Mouse (Mus musculus) layer of hippocampus, postnatal 36 days (tissue): Measurements from ENCODE around the gene Slc16a6. TPM values are rescaled to one million over a fixed set of nuclear protein-coding genes. Genes with fewer than 3 reads are reported as not detected.

Experiments
- DNase-seq, 2 experiments: peaks; one replicate each; pipeline ENCODE4 v3.0.0; 2022
- total RNA-seq, 2 experiments: library from RNA; stranded (reverse); gene quantifications; 2 replicates each; pipeline ENCODE4 v1.2.3; 2021

Gene Slc16a6
- total RNA-seq, 2 experiments from 2014 or later: 5.2 to 6.2 TPM

DNA sequence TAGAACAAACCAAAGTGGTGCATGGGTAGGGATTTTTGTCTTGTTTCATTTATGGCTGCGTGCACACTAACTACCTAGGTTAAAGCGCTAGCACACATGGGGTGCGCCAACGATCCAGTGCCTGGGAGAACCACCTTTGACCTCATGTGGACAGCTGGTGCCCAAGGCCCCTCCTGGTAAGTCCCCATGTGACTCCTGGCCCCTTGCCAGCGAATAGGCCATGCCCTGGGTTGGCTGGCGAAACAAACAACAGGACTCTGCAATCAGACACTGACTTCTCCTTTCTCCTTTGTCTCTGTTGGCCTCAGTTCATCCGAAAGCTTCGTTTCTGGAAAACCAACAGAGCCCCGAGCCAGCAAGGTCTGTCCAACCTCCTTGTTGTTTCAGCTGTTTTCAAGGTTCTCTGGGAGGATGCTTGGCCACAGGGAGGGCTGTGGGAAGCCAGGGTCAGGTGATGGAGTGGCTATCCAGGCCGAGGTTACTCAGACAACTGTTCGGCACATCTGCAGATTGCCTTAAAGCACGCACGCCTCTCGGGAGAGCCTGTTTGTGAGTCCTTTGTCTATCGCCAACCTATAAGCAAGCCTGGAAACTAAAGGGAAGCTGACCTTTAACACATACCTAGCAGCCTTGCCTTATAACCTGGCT is 12.1 kb upstream of the Slc16a6 start:
- peak; percentile 39 to 44 for DNase-seq

DNA sequence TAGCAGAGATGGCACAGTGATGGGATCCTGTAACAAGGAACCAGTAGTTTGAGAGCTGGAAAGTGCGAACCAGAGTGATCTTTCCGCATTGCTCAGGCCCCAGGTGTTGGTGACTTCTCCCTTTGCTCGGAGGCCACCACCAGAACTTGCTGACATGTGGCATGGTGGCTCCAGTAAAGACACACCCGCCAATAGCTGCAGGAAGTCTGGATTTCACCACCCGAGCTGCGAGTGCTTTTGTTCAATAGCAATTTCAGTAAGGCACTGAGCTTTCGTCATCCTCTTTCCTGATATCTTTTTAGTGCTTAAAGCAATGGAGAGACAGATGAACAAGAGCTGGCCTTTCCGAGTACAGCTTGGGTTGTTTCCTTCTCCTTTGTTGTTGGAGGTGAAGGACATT is 7.0 kb upstream of the Slc16a6 start:
- no peak for DNase-seq

DNA sequence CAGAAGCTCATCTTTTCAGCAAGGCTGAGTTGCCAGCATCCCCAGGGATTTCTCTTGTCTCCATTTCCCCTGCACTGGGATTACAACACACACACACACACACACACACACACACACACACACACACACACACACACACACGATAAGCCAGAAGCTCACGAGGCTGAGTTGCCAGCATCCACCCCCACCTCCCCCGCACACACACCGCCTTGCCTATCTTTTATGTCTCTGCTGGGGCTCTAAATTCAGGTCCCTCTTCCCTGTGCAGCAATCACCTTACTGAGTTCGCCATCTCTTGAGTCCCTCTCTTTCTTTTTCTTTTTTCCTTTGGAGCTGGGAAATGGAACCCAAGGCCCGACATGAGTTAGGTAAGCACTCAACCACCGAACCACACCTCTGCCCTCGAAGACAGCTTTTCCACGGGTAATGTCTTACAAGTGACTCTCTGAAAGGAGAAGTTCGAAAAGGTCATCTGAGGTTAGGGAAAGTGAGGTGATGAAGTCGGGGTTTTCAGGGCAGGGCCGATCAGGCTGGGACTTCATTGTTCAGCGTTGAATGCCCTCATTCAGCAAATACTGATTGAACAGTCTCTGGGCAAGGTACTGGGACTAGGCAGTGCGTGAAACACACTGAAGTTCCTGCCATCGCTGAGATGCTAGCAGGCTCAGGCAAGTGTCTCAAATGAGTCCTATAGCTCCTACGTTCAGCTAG is 6.3 kb upstream of the Slc16a6 start:
- no peak for DNase-seq

DNA sequence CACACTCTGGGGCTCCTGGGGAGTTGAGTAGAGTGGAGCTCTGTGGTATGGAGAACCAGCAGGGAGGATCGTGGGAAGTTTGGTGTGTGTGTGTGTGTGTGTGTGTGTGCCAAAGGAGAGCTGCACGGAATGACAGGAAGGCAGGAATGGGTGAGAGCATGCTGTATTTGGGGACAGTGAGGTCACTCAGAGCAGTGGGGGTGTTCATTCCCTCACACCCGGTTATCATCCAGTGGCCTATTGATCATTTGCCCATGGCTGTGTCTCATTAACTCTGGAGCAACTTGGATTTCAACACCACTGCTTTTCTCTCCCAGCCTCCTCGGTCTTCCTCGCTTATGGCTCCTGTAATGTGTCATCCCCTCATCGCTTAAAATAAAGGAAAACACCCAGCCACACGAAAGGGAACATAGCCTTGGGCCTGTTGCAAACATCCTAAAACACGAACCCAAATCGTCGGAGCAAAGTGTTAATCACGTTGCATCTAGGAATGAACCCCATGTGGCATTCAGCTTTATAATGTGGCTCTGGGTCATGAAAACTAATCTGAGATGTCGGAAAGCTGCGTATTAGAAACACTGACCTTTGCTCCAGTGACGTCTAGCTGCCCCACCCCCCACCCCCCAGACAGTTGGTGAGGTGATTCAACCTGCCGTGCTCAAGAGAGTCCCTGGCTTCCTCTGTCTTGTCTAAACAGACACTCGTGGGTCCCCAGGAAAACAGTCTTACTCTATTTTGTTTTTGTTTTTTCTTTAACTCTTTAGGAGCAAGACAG is 4.4 kb upstream of the Slc16a6 start:
- no peak for DNase-seq

DNA sequence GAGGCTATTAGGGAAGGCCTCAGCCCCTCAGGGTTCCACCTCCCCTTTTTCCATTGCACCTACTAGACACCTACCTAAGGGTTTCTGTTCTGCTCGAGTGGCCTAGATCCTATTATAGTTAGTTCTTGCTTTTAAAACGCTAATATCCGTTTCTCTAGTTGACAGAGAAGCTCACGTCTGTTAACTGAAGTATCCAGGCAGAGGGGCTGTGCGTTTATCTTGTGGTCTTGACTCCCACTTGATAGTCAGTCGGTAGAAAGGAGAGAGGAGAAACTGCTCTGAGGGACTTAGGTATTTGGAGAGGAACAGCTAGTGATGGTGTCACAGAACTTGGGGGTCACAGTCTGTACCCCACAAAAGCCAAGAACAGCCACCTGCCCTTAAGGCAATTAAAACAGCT is 3.3 kb upstream of the Slc16a6 start:
- DNase-seq: no peak

DNA sequence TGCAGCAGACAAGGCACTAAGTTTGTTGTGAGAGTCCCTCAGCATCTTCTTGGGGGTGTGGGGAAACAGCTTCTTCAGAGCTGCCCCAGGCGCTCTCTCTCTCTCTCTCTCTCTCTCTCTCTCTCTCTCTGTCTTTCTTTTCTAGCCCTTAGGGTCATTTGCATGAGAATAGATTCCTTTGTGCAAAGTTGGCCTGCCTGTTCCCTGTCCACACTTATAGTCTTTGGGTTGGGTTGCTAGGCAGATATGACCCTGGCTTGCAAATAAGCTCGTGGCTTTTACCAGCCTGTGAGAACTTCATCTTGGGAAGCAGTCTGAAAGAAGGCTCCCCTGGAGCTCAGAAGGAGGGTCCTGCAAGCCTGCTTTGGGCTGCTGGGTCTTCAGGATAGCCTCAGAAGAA is 2.8 kb upstream of the Slc16a6 start:
- no peak for DNase-seq

DNA sequence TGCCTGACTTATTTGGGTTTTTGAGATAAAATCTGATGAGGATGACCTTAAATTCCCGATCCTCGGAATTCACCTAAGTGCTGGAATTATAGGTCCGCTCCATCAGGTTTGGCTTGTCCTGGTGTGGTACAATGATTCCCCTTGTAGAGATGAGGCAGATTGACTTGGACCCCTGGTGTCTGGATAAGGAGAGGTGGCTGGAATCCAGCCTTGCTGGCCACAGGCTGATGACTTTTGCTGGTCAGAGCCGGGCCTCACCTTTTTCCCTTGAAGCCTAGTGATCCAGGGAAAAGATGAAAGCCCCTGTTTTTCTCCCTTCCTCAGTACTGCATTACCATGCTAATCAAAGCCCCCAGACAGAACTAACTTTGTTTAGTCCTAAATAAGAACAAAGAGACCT is 2.3 kb upstream of the Slc16a6 start:
- no peak for DNase-seq

DNA sequence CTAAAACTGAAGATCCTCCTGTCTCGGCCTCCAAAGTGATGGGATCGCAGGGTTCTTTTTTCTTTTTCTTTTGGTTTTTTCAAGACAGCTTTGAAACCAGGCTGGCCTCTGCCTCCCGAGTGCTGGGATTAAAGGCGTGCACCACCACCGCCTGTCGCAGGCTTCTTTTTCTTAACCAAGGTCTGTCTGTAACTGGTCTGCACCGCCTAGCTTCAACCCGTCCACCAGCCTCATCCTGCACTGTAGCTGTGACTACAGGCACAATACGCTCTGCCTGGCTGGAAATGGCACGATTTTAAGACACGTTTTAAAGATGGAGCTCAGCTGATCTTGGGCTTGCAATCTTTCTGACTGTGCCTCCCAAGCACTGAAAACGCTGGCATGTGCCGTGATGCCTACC is 1.4 kb upstream of the Slc16a6 start:
- DNase-seq: no peak

DNA sequence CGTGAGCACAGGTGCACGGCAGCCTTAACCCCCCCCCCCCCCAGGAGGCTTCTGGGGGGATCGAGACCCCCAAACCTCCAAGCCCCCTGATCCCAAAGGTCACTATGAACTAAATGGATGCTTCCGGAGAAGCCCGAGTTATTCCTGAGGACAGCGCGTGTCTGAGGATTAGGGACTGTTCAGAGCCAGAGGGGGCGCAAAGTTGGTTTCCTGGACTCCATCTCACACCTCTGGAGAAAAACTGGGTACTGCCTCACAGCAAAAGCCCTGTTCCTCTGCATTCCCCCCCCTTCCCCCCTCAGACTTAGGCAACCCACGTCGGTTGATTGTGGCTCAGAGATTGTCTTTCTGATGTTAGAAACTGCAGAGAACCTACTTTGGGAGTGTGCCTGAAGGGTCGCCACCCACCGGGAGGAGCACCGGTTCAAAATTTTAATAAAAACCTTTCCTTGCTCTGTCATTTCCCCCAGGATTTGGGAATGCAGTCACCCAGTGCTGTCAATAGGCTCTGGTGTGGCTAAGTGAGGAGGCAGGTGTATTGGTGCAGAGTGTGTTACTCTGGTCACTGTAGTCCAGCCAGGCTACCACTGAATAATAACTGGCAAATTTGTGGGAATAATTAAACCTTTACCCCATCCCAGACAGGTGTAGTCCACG is 816 bp upstream of the Slc16a6 start:
- DNase-seq: no peak

DNA sequence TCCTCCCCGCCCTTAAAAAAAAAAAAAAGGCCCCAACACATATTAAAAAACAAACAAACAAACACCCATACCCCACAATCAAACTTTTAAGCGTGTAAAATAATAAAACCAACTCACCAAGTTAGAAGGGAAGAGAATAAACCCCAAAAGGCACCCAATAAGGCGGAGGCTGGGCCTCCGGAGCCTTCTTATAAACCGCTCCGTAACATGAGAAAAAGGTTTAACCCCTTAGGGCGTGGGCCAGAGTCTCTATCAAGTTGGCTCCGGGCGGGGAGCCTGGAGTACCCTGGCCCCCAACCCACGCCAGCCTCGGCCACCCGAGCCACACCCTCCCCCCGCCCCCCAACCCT is 602 bp downstream of the Slc16a6 start:
- DNase-seq: no peak

DNA sequence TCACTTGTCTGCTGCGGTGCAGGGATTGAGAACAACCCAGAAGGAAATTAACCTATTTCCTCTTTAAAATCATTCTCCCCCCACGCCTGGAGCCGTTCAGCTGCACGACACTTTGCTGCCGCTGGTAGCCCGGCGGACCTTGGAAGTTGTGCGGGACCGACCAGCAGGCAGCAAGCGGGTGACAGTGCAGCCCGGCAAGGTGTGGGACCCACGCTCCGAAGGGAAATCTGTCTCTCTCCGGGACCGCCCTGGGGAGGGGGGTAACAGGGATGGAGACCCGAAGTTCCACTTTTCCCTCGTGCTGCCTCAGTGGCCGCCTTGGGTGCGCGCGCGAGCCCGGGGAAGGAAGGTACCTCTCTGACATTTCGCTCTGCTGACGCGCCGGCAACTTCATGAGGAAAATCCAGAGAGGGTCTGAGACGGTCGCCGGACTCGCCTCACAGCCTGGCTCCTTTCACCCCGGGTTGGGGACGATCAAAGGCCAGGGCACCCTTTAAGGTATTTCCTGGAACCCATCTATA is 1.2 kb downstream of the Slc16a6 start:
- no peak for DNase-seq

DNA sequence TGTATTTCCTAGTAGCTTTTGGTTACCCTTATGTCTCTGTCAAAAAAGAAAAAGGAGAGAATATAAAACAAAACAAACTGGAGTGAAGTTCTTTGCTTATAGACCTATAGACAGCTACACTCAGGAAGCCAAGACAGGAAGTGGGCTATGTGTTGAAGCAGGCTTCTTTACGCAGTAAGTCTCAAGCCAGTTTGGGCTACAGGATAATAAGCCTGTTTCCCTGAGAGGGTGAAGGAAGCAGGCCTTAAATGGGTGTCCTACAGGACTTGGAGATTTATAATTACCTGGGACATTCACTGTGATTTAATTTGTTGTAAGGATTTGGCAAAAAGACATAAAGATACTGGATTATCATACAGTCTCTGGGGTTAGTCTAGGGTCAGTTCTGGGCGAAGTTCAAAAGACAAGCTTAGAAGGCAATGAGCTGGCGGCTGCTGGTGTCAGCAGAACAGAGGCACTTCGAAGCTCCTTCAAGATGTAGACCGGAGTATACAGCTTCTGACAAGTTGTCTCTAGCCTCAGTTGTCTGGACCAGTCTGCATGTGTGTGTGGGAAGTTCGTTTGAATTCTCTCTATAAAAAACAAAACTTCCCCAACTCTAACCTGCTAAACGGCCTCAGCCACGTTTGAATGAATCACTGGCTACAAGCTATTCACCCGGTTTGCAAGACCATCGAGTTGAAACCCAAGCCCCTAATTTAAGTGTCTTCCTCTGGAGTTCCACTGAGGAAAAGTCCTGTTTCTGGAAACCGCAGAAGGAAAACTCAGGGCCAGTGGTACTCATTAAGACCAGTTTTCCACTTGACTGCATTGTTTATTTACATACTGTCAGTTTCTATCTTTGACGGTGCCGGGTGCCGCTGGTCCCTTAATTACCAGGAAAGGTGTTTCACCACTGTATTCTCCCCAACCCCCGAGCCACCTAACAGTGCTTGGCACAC is 2.2 kb downstream of the Slc16a6 start:
- no peak for DNase-seq

DNA sequence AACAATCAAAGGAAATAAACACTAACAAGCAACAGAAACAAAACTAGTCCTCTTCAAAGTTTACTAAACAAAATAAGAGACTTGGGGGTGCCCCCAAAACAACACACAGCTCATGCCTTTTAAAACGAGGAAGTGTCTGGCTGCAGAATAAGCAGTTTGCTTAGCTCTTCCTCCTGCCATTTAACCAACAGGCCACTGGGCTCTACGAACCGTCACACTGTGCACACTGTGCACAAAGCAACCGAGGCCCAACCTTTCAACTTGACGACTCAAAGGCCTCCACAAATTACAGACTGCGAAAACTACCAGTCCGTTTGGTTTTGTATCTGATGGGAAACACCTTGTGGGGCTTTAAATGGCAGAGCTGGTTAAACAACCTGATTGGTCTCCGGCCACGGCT is 3.2 kb downstream of the Slc16a6 start:
- DNase-seq: no peak

DNA sequence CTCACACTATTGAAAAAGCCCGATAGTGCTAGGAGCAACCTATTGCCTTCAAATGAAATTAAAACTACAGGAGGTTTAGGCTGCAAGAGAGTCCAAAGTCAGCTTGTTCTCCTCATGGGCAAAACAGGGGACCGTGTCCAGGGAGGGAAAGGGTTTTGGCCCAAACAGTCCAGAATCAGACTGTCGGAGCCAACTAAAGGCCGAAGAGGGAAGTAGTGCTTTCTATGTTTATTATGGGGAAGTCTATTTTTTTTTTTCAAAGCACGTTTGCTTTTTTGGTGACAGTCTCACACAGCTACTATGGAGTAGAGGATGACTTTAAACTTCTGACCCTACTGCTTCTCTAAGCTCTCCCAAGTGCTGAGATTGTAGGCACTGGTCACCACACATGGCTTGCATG is 5.3 kb downstream of the Slc16a6 start:
- no peak for DNase-seq

DNA sequence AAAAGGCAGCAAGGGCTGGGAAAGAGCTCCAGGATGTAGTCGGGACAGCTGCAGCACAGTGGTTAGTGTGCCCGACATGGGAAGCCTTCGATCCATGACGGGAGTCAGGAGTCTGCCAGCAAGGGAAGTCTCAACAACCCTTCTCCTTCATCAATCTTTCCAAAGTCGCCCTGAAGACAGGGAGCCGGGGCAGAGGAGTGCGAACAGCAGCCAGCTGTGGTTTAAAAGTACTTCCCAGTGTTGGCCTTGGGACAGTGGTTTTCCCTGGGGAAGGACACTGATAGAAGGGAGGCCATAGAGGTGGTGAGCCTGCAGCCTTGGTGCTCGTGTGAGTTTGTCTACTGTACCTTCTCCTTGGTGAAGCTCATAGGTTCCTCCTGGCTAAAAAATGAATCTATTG is 6.4 kb downstream of the Slc16a6 start:
- no peak for DNase-seq

DNA sequence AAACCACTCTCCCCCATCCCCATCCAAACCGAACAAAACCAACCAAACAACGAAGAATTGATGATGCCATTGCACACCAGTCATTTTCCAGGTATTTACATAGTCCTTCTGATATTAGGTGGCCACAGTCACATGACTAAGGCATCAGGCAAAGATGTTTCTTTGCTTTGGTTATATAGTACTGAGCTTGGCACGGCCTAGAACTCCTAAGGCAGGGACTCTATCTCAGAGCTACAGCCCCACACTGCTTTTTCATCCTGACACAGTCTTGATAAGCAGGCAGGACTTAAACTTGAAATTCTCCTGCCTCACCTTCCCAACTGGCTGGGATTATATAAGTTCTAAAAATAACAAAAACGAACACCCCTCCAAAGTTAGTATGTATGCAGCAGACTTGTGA is 8.3 kb downstream of the Slc16a6 start:
- no peak for DNase-seq

DNA sequence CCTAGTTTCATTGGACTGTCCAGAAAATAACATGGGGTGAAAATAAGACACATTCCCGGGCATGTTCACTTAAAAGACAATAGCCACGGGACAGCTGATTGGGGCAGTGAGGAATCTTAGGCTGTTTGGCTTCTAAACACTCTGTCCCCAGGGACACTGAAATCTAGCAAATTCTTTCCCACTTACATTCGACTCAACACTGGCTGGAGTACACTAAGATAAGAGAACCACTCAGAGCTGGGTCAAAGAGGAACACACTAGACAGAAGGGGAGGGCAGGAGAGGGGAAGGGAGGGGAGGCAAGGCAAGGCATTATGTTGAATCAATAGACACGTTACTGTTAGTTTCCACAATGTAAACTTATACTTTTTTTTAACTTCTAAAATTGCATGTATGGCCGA is 12.8 kb downstream of the Slc16a6 start:
- no peak for DNase-seq

DNA sequence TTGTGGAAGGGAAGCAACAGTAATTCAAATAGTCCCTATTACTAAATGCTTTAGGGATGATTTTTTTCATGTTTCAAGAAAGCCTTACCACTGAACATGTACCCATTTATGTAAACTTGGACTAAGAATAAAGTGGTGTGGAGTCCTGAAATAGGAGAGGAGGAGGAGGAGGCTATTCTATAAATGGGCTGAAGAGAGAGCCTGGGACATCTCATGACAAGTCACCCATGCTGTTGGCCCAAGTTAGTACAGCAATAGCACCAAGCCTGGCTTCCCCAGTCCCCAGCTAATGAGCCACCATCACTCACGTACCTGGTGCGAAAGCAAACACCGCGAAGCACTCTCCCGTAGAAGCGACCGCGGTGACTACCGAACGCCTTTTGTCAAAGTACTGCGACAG is 15.2 kb downstream of the Slc16a6 start:
- no peak for DNase-seq

DNA sequence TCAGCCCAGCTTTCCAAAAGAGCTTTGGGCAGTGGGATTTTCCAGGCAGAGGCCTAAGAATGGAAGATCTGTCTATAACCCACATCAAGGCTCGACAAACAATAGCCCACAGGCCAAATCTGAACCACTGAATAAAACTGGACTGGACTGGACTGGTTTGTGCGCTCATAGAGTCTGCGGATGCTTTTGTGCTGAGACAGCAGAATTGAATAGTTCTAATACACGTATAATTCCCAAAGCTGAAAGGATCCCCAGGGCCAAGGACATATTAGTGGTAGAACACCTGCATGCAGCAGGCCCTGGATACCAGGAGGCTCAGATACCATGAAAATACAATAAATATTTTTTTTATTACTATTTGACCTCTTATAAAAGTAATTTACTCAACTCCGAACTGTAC is 17.1 kb downstream of the Slc16a6 start:
- DNase-seq: no peak

DNA sequence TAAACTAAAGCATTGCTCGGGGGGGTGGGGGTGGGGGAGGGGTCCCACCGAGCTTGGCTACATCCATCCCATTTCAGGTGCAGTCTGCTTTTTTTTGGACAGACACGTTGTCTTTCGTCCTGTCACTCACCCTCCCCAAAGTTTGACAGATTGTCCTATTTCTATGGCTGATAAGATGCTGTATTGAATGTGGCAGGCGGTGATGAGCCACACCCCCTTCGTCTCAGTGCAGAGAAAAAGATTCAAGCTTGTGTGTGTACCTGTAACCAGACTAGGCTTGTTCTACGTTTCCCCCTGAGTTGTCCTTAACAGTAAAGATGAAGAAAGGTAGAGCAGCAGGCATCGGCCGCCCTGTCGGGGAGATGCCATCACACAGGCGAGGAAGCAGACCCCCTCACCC is 22.2 kb downstream of the Slc16a6 start:
- no peak for DNase-seq

DNA sequence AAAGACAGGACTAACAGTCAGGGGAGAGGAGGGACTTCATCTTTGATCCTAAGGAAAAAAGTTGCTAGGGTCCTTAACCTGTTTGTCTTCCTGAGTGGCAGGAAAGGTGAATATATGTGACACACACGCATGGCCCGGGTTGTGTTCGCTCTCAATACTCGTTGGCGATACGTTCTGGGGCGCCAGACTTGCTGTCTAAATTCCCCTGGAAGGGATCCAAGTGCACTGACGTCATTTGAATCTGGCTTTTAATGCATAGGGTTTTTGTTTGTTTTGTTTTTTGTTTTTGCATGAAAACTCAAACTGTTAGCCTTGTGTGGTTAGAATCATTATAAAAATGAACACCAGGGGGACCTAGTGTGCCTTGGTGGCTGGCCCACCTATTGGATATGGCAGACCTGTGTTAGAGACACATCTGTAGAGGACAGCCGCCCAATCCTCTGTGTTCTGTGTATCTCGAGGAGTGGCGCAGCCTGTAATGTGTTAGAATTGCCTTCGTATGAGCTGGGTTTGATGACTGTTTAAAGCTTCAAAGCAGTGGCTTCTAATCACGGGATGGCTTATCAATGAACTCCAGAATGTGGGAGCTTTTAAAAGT is 27.9 kb downstream of the Slc16a6 start:
- no peak for DNase-seq

DNA sequence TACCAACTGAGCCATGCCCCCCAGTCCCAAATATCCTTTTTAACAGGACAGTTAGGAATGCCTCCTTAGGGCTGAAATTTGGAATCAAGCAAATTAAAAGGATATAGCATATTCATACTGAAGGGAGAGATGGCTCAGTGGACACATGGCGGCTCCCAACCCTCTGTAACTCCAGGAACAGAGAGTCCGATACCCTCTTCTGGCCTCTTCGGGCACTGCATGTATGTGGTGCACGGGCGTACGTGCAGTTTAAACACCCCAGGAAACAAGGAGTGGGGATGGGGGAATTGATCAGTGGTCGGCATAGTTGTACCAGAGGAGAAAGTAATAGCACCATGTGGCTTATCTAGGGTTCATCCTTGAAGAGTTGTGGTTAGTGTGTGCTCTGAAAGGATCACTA is 28.8 kb downstream of the Slc16a6 start:
- DNase-seq: no peak
